Mouse (Mus musculus) urinary bladder, postnatal 25 days (tissue): ENCODE data around the gene Tex261.

Experiments used
- DNase-seq: peaks from one replicate; pipeline ENCODE4 v3.0.0; 2022; ENCODE audit warnings: low spot score

The Tex261 gene

GRCm38 (mm10) chr6:83756051-83756450, 19.6 kb downstream of the Tex261 start:
- no peak for DNase-seq

GRCm38 (mm10) chr6:83750171-83750684, 25.4 kb downstream of the Tex261 start:
- DNase-seq, result peak; percentile 67

- no peak for DNase-seq
These were observed 26.3 kb downstream of the Tex261 start for GRCm38 (mm10) chr6:83749286-83749685.

- DNase-seq, result no peak
These were observed 30.1 kb downstream of the Tex261 start for GRCm38 (mm10) chr6:83745466-83745865.

GRCm38 (mm10) chr6:83744557-83744956, 31.1 kb downstream of the Tex261 start:
- no peak for DNase-seq

- no peak for DNase-seq
These were observed 31.5 kb downstream of the Tex261 start for GRCm38 (mm10) chr6:83744126-83744525.

GRCm38 (mm10) chr6:83743212-83743611, 32.4 kb downstream of the Tex261 start:
- no peak for DNase-seq

- no peak for DNase-seq
These were observed 32.9 kb downstream of the Tex261 start, which contains the start of gene Atp6v1b1 for GRCm38 (mm10) chr6:83742761-83743160. Gene Atp6v1b1, plus strand, starts transcription at chr6:83742990.

- DNase-seq, result no peak
These were observed 37.0 kb downstream of the Tex261 start for GRCm38 (mm10) chr6:83738596-83738995.

GRCm38 (mm10) chr6:83737311-83737710, 38.3 kb downstream of the Tex261 start:
- no peak for DNase-seq

- DNase-seq, result peak; percentile 74
These were observed 44.5 kb downstream of the Tex261 start for GRCm38 (mm10) chr6:83731128-83731527.

GRCm38 (mm10) chr6:83729350-83729970, 46.2 kb downstream of the Tex261 start:
- DNase-seq, result no peak

- DNase-seq, result no peak
These were observed 47.1 kb downstream of the Tex261 start for GRCm38 (mm10) chr6:83728488-83728887.

GRCm38 (mm10) chr6:83727178-83727577, 48.4 kb downstream of the Tex261 start:
- DNase-seq, result no peak

GRCm38 (mm10) chr6:83722526-83722925, 53.1 kb downstream of the Tex261 start:
- no peak for DNase-seq
